Mouse (Mus musculus): ENCODE data around the gene Emc4.

Emc4 gene

DNA sequence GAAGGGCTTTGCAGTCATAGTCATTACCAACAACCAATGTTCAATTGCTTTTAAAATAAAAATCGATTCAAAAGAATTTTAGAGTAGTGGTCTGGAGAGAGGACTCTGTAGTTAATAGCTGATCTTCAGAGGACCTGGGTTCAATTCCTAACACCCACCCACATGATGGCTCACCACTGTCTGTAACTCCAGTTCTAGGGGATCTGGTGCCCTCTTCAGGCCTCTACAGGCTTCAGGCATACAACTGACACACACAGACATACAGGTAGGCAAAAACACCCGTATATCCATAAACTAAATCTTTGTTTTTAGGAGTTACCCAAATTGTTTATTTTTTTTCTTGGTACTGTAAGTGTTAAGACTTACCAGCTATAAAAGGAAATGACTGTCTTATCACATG lies 28.1 kb downstream of the Emc4 start:
- no peak for DNase-seq (ENCODE audit: extremely low read depth, low read depth, low spot score)

DNA sequence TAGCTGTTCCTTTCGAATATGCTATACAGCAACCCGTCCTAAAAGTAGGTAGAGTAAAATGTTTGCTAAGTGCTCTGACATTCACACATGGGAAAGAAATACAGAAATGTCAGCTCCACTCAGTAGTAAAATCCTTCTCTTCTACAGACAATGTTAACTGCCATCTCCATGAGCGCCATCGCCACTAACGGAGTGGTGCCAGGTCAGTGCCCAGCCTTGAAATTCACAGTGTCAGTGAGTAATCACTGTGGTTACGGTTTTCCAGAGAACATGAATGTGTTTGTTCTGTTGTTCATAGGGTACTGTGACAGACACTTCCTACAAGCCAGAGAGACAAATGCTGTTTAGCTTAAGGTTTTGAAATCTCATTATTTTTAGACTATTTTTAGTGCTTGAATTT lies 30.6 kb downstream of the Emc4 start:
- DNase-seq (ENCODE audit: extremely low read depth, low read depth, low spot score) = no peak

DNA sequence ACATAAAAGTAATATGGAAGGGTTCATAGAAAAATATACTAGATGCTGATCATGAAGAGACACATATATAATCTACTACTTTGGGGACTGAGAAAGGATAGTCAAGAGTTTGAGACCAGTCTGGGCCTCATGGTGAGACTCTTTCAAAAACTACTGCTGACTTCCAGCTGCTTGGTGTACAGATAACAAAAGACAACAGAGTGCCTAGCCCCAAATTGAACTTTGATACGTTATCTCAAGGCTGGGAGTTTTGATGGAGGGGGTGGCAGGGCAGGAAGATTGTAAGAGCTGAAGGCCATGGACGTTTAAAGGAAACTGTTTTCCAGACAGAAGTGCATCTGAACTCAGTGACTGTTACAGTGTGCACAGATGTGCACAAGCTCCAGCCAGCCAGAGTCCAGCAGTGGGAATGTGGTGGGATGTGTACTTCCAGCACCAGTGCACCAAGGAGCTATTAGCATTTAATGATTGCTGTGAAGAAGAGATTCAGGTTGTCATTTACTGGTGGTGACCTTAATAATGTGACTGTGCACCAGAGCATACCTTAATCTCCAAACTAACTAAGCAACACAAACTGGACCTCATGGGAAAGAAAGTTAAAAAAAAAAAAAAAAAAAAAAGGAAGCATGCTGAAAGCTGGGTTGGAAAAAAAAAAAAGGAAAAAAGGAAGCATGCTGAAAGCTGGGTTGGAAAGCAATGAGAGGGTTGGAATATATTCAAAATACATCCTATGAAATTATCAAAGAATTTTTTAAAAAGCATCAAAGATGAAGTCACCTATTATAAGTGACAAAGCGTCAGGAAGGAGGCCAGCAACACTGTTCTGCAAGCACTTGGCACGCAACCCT lies 35.6 kb downstream of the Emc4 start:
- DNase-seq (ENCODE audit: extremely low read depth, low read depth, low spot score) = no peak

DNA sequence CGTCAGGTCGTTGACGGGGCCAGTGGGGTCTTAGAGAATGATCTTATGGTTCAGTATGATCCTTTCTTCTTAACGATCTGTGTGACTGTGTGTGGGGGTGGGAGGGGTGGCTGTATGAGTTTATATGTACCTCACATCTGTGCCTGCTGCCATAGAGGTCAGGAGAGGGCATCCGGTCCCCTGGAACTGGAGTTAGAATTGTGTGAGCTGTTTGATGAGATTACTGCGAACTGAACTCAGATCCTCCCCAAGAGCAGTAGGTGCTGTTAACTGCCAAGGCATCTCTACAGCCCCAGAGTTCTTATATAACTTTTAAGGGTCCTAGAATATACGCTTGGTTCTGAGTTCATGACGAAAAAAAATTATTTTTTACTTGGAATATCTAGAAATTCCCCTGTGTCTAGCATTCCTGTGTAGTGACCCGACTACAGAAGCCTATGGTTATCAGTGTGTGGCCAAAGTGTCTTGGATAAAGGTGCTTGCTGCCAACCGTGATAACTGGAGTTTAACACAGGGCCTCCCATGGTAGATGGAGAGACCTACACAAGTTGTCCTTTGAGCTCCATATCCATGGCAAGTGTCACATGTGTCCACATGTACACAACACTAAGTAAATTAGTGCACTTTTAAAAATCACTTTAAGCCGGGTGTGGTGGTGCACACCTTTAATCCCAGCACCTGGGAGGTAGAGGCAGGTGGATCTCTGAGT lies 39.6 kb downstream of the Emc4 start:
- DNase-seq (ENCODE audit: extremely low read depth, low read depth, low spot score) = no peak

DNA sequence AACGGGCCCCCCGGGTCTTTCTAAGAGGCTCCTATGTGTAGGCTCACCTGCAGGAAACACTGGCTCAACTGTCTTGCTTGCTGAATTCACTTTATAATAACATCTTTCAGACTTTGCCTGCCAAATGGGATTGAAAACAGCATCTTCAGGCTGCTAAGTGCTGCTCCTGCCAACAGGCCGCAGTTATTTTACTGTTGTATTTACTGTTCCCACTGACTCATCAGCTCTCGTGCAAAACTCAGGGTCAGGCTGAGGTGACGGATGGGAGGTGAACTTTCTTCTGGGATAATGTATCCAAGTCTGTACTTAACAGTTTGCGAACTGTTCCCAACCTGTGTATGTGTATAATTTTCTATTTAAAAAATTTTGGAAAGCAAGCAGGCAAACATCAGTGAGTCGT lies 48.9 kb downstream of the Emc4 start:
- no peak for DNase-seq (ENCODE audit: extremely low read depth, low read depth, low spot score)

DNA sequence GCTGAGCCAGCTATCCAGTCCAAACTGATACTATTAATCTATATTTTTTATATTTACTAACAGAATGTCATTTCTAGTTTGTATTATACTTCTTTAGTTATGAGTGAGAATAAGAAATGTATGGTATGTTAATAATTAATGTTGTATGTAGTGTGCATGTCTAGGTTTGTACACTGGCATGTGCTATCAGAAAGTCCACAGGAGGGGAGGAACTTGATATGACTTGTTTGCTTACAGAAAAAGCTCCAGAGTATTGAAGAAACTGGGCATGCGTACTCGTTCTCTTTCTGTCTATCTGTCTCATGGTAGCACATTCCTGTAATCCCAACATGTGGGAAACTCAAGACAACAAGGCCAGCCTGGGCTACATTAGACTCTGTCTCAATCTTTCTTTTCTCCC lies 49.6 kb downstream of the Emc4 start:
- no peak for DNase-seq (ENCODE audit: extremely low read depth, low read depth, low spot score)

DNA sequence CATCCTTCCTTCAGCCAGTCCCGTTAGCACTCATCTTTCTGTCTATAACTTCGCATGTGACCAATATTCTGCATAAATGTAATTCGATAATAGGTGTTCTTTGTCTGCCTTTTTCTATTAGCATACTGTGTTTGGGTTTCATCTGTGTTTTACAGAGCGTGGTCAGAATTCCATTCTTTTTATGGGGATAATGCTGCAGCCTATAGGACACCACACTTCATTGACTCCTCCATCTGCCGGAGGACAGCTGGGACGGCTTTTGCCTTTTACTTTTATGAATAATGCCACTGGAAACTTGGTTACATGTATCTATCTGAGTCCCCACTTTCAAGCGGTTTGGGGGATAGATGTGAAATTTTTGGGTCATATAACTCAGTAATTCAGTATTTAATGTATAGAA lies 52.2 kb downstream of the Emc4 start:
- no peak for DNase-seq (ENCODE audit: extremely low read depth, low read depth, low spot score)
